Mouse (Mus musculus): Measurements from ENCODE around the gene Hoxc12. TPM values are rescaled to one million over a fixed set of nuclear protein-coding genes. Genes with fewer than 3 reads are reported as not detected.
A peak's percentile ranks its signal among the peaks of the same experiment; 100 is the strongest.

The Hoxc12 gene
- polyA plus RNA-seq, 1 experiment: not detected

DNA sequence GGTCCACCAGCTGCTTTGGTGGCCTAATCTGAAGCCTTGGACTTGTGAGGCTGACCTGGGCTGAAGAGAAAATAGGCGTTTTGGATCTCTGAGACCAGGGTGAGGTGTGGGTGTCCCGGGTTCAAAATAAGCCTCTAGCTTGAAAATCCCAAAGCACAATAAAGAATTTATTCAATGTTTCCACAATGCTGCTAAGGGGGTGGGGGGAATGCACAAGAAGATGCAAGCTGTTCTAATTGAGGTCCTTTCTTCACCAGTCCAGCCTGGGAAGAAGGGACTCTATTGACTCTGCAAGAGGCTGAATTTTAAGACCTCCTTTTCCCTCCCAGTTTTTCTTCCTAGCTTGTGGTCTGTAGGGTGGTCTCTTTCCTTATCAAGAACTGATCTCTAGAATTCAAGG lies 14.3 kb downstream of the Hoxc12 start:
- Histone ChIP-seq H3K36me3 (replicated peaks; ENCODE audit: low read length) (no peaks in the 10 kb centered on the region), H3K4me3 (replicated peaks) (no peak overlapping the region), H3K27me3 (replicated peaks) (peaks cover 98% of the 10 kb centered on the region), H3K4me1 (peaks cover 11% of the 10 kb centered on the region), H3K9me3 (no peaks in the 10 kb centered on the region)
- TF ChIP-seq FLI1 (IDR thresholded peaks at IDR 0.05; ENCODE audit: low read length): no peak
- no peak for TF ChIP-seq GATA1 (IDR thresholded peaks at IDR 0.05; ENCODE audit: borderline replicate concordance, low read length)

DNA sequence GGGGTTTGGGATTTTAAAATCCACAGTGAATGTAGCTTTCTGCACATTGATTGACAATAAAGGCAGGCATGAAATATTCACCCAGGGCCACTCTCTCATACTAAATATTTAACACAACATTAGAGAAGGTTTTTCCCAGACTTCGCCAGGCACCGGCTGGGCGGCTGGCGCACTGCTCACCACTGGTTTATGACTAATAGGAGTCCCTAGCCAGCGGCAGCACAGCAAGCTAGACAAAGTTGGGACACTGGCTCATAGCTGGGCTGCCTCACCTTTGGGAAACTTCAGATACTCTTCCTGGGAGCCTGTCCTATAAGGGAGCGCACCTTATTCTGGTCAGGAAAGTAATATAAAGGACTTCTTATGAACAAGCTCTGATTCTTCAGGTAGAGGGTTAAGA lies 17.0 kb downstream of the Hoxc12 start:
- no peak for TF ChIP-seq GATA1 (IDR thresholded peaks at IDR 0.05; ENCODE audit: borderline replicate concordance, low read length)
- TF ChIP-seq FLI1 (IDR thresholded peaks at IDR 0.05; ENCODE audit: low read length): no peak
- H3K27me3 ChIP-seq (replicated peaks): peaks cover 99% of the 10 kb centered on the region
- H3K36me3 ChIP-seq (replicated peaks; ENCODE audit: low read length): no peaks in the 10 kb centered on the region

DNA sequence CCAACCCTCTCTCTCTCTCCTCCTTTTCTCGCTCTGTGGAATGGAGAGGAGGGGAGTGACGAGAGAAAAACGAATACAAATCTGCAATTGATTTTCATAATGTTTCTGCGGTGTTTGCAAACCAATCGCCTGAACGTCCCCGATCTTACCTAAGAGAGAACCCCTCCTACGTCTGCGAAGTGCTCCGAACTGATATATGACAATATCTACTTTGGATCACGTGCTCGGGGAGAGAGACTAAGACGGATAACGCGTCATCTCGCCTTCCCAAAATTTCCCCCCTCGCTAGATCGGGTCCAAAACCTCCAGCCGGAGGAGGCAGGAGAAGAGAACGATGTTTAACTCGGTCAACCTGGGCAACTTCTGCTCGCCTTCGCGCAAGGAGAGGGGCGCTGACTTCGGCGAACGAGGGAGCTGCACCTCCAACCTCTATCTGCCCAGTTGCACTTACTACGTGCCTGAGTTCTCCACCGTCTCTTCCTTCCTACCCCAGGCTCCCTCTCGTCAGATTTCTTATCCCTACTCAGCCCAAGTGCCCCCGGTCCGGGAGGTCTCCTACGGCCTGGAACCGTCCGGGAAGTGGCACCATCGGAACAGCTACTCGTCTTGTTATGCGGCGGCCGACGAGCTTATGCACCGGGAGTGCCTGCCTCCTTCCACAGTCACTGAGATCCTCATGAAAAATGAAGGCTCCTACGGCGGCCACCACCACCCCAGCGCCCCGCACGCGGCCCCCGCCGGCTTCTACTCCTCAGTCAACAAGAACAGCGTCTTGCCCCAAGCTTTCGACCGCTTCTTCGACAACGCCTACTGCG lies 17.8 kb downstream of the Hoxc12 start, which contains the start of gene Hoxc11:
Gene Hoxc11 (plus strand): TSS at position 236 of the 815 bp plus-strand sequence.
- TF ChIP-seq FLI1 (IDR thresholded peaks at IDR 0.05; ENCODE audit: low read length): no peak
- TF ChIP-seq GATA1 (IDR thresholded peaks at IDR 0.05; ENCODE audit: borderline replicate concordance, low read length): no peak
- Histone ChIP-seq H3K36me3 (replicated peaks; ENCODE audit: low read length) (no peaks in the 10 kb centered on the region), H3K4me1 (peaks cover 11% of the 10 kb centered on the region), H3K27me3 (replicated peaks) (peaks cover 99% of the 10 kb centered on the region), H3K4me3 (replicated peaks) (no peak within 1 kb of the TSS), H3K9me3 (no peaks in the 10 kb centered on the region)

More for the DNA sequence above, 17.0 kb downstream of the Hoxc12 start:
- Histone ChIP-seq H3K4me1 (peaks cover 11% of the 10 kb centered on the region; the same call in 1 of the 2 replicates), H3K4me3 (replicated peaks) (no peak overlapping the region), H3K9me3 (no peaks in the 10 kb centered on the region)

DNA sequence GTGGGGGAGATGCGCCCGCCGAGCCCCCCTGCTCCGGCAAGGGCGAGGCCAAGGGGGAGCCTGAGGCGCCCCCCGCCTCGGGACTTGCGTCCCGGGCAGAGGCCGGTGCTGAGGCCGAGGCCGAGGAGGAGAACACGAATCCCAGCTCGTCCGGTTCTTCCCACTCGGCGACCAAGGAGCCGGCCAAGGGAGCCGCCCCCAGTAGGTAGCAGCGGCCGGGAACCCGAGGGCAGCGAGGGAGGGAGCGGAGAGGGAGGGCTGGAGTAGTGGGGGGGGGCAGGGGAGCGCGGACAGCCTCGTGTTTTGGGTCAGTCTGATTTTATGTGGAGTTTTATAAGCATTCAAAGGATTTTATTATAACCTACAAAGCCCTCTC lies 18.4 kb downstream of the Hoxc12 start:
- H3K27me3 ChIP-seq (replicated peaks): peaks cover 99% of the 10 kb centered on the region
- TF ChIP-seq FLI1 (IDR thresholded peaks at IDR 0.05; ENCODE audit: low read length) (no peak), GATA1 (IDR thresholded peaks at IDR 0.05; ENCODE audit: borderline replicate concordance, low read length) (no peak)

DNA sequence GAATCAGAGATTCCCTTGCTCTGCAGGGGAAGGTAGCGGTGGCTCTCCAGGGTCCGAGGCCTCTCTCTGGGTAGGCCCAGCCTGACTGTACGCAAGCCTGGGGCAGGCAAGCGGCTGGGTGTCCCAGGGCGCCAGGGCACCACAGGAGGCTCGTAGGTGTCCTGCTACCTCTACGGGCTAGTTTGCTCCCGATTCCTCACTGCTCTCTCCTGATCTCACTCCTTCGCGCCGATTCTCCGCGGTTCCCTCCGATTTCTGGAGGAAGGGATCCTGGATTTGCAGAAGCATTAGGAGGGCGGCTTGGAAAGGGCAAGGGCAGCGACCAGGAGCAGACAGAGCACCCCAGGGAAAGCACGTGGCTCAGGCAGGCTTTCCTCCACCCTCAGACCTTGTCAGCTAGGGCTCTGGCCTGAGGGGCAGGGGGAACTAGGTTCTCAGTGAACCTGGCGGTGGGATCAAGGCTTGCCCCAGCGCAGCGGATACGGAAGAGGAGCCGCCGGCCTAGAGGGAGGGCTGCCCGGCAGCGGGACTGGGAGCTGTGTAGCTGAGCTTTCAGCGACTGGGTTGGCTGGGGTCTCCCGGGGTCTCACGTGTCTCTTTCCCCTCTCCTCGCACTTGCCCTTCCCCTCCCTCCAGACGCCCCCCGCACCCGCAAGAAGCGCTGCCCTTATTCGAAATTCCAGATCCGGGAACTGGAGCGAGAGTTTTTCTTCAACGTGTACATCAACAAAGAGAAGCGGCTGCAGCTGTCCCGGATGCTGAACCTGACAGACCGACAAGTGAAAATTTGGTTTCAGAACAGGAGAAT lies 19.5 kb downstream of the Hoxc12 start:
- H3K27me3 ChIP-seq (replicated peaks): peaks cover 100% of the 10 kb centered on the region
- H3K4me3 ChIP-seq (replicated peaks): peak overlapping the region; percentile 3
- H3K36me3 ChIP-seq (replicated peaks; ENCODE audit: low read length): no peaks in the 10 kb centered on the region
- no peaks in the 10 kb centered on the region for H3K9me3 ChIP-seq
- no peak for TF ChIP-seq FLI1 (IDR thresholded peaks at IDR 0.05; ENCODE audit: low read length)
- TF ChIP-seq GATA1 (IDR thresholded peaks at IDR 0.05; ENCODE audit: borderline replicate concordance, low read length): no peak
- peaks cover 16% of the 10 kb centered on the region for H3K4me1 ChIP-seq

More for the DNA sequence above, 18.4 kb downstream of the Hoxc12 start:
- Histone ChIP-seq H3K4me3 (replicated peaks) (no peak overlapping the region), H3K9me3 (no peaks in the 10 kb centered on the region), H3K4me1 (peaks cover 16% of the 10 kb centered on the region), H3K36me3 (replicated peaks; ENCODE audit: low read length) (no peaks in the 10 kb centered on the region)

DNA sequence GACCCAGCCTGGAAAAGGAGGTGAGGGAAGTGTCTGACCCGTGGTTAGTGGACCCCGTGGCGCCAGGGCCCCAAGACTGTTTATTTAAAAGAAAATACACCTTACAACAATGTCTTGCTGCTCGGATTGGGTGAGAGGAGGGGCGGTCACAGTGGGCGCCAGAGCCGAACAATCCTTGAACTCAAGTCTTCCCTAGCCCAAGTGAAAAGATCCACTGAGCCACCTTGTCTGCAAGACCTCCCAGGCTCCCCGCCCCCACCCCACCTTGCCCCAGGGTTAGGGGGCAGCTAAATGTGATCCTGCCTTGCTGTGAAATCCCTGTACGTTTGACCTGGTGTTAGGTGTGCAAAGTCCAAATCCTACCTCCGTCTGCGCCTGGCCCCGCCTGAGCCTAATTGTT lies 20.3 kb downstream of the Hoxc12 start:
- Histone ChIP-seq H3K27me3 (replicated peaks) (peaks cover 98% of the 10 kb centered on the region), H3K9me3 (no peaks in the 10 kb centered on the region), H3K4me3 (replicated peaks) (no peak overlapping the region), H3K4me1 (peaks cover 21% of the 10 kb centered on the region), H3K36me3 (replicated peaks; ENCODE audit: low read length) (no peaks in the 10 kb centered on the region)
- no peak for TF ChIP-seq FLI1 (IDR thresholded peaks at IDR 0.05; ENCODE audit: low read length)

DNA sequence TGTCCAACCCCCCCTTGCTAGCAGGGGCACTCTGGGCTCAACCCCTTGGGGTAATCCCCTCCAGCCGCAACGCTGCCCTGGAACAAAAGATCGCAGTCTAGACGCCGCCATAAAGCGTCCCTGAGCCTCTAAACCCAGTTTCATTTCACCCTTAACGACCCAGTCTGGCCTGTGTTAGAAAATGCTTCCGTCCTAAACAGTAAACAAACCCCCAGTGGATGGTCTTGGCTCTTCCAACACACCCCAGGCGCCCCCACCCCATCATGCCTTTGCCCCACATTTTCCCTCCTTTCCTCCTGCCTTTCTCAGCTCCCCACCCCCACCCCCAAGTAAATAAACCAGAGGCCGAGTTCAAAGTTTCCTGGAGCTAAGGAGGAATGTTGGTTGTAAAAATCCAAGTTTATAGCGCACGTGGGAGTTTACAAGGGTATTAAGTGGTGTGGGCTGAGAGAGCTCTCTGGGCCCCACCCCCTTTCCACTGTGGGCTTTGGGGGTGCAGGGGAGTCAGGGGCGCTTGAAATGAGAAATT lies 23.2 kb downstream of the Hoxc12 start:
- peaks cover 96% of the 10 kb centered on the region for H3K27me3 ChIP-seq (replicated peaks)
- no peaks in the 10 kb centered on the region for H3K36me3 ChIP-seq (replicated peaks; ENCODE audit: low read length)

DNA sequence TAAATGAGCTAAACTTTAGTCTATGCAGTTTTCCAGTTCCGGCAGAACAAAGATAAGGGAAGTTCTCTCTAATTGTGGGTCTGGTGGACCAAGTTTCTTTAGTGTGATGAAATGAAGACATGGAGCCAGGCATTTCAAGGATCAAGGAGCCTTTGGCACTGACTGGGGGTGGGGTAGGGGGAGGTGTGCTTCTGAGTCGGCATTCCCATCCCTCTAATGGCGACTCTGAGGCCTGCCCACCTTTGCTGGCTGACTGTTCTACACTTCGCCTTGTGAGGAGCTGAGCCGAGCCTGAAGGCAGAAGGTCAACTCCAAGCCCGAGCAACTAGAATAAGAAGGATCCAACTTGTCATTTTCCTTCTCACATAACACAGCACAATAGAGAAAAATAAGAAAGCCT lies 25.2 kb downstream of the Hoxc12 start:
- peaks cover 36% of the 10 kb centered on the region for H3K4me1 ChIP-seq
- no peaks in the 10 kb centered on the region; the same call in 1 of the 2 replicates for H3K9me3 ChIP-seq
- no peak overlapping the region for H3K4me3 ChIP-seq (replicated peaks)
- H3K27me3 ChIP-seq (replicated peaks): peaks cover 96% of the 10 kb centered on the region
- H3K36me3 ChIP-seq (replicated peaks; ENCODE audit: low read length): no peaks in the 10 kb centered on the region
- TF ChIP-seq FLI1 (IDR thresholded peaks at IDR 0.05; ENCODE audit: low read length) (no peak), GATA1 (IDR thresholded peaks at IDR 0.05; ENCODE audit: borderline replicate concordance, low read length) (no peak)

More for the DNA sequence above, 23.2 kb downstream of the Hoxc12 start:
- Histone ChIP-seq H3K4me1 (peaks cover 31% of the 10 kb centered on the region), H3K4me3 (replicated peaks) (peak overlapping the region; percentile 53), H3K9me3 (no peaks in the 10 kb centered on the region)
- TF ChIP-seq GATA1 (IDR thresholded peaks at IDR 0.05; ENCODE audit: borderline replicate concordance, low read length): no peak
- TF ChIP-seq FLI1 (IDR thresholded peaks at IDR 0.05; ENCODE audit: low read length): no peak

DNA sequence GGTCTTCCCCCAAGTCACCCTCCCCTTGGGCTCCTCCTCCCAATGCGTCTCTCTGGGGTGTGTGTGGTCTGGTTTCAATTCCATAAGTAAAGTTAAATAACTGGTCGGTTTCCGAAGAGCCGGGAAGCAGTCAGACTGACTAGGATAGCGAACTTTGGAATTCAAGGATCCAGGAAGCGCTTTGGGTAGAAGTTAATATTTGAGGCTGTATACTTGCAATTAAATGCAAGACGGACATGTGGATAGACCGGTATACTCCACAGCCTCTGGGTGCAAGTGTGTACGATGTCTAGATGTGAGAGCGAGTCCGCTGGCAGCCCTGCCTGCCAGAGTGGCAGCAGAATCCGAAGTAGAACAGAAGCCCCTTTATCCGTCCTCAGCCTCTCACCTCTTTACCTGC lies 25.9 kb downstream of the Hoxc12 start:
- Histone ChIP-seq H3K27me3 (replicated peaks) (peaks cover 96% of the 10 kb centered on the region), H3K4me1 (peaks cover 44% of the 10 kb centered on the region), H3K36me3 (replicated peaks; ENCODE audit: low read length) (no peaks in the 10 kb centered on the region), H3K4me3 (replicated peaks) (no peak overlapping the region), H3K9me3 (no peaks in the 10 kb centered on the region; the same call in 1 of the 2 replicates)
- no peak for TF ChIP-seq FLI1 (IDR thresholded peaks at IDR 0.05; ENCODE audit: low read length)
- no peak for TF ChIP-seq GATA1 (IDR thresholded peaks at IDR 0.05; ENCODE audit: borderline replicate concordance, low read length)
